Mouse (Mus musculus): ENCODE results near the gene Cdc42ep2.

DNA sequence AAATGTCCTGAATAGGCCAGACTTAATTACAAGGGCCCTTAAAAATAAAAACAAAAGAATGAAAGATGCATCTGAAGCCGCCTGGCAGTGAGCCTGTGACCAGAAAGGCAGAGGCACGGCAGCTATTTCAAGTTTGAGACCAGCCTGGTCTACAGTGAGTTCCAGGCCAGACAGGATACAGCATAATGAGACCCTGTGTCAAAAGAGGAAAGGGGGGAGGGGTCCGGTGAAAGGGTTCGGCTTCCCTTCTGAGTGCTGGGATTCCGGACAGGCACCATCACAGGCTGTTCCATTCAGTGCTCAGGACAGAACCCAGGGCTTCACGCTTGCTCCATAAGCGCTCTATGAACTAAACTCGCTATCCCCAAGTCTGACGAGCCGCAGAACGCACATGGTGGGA lies 2.4 kb upstream of the Cdc42ep2 start:
- TF ChIP-seq HCFC1 (IDR thresholded peaks at IDR 0.05; ENCODE audit: borderline replicate concordance, insufficient read depth, low read length) (no peak), MAFK (IDR thresholded peaks at IDR 0.05; ENCODE audit: insufficient read depth, low read depth, low read length) (no peak), ZNF384 (IDR thresholded peaks at IDR 0.05; ENCODE audit: low read depth, low read length) (no peak), CHD2 (IDR thresholded peaks at IDR 0.05; ENCODE audit: low read depth, low read length) (no peak)
